In genomic region chr12:28120106-28120505, GRCm38 (mm10) we compare ENCODE assay signal across 20 mouse cellular contexts.
DNase-seq lines count a peak whose midpoint lies in the region; ATAC-seq lines count a peak whose summit lies in the region.
"Had no signal": no experiment of that assay in that cellular context is flagged by ENCODE, and none has a peak within 500 bp of the region (broad histone marks: within the 10 kb centered on the region; RNA-seq: fewer than 3 reads in every experiment).

No protein-coding gene starts in this region.

- no peak overlapping the region for H3K9ac ChIP-seq in embryonic facial prominence, embryonic 11.5 days (replicated peaks; ENCODE audit: low read length)
- H3K9ac ChIP-seq in intestine, embryonic 14.5 days (ENCODE audit: low read length) = no peak overlapping the region
- no peak overlapping the region for H3K9ac ChIP-seq in intestine, embryonic 15.5 days
- H3K9ac ChIP-seq in embryonic facial prominence, embryonic 14.5 days (ENCODE audit: low read depth, low read length) = no peak overlapping the region
- H3K9ac ChIP-seq: forebrain, postnatal 0 days; liver, embryonic 13.5 days; neural tube, embryonic 12.5 days had no signal

- no peaks in the 10 kb centered on the region for H3K27me3 ChIP-seq in embryonic facial prominence, embryonic 11.5 days (ENCODE audit: control insufficient read depth, insufficient read depth, low read length)
- no peaks in the 10 kb centered on the region for H3K27me3 ChIP-seq in embryonic facial prominence, embryonic 10.5 days (replicated peaks; ENCODE audit: low read depth, poor library complexity, severe bottlenecking)
- no peaks in the 10 kb centered on the region for H3K27me3 ChIP-seq in intestine, embryonic 14.5 days (replicated peaks; ENCODE audit: control insufficient read depth, insufficient read depth, low read length)
- H3K27me3 ChIP-seq in intestine, embryonic 15.5 days (replicated peaks) = no peaks in the 10 kb centered on the region
- H3K27me3 ChIP-seq in embryonic facial prominence, embryonic 14.5 days (replicated peaks; ENCODE audit: control insufficient read depth, insufficient read depth, low read length) = no peaks in the 10 kb centered on the region
- H3K27me3 ChIP-seq: liver, embryonic 13.5 days; megakaryocyte, embryonic 14.5 days; neural tube, embryonic 12.5 days had no signal

- H3K9me3 ChIP-seq in embryonic facial prominence, embryonic 11.5 days (replicated peaks; ENCODE audit: control insufficient read depth, low read length) = no peaks in the 10 kb centered on the region
- no peaks in the 10 kb centered on the region for H3K9me3 ChIP-seq in embryonic facial prominence, embryonic 10.5 days
- no peaks in the 10 kb centered on the region for H3K9me3 ChIP-seq in intestine, embryonic 14.5 days (ENCODE audit: control insufficient read depth, low read length)
- H3K9me3 ChIP-seq in intestine, embryonic 15.5 days = no peaks in the 10 kb centered on the region
- no peaks in the 10 kb centered on the region for H3K9me3 ChIP-seq in embryonic facial prominence, embryonic 14.5 days (ENCODE audit: control insufficient read depth, low read length)
- H3K9me3 ChIP-seq: liver, embryonic 13.5 days; neural tube, embryonic 12.5 days had no signal

- 60% methylated on average over 3 of the region's 3 CpGs for WGBS in embryonic facial prominence, embryonic 11.5 days
- WGBS in embryonic facial prominence, embryonic 10.5 days = 67% methylated on average over 3 of the region's 3 CpGs
- 30% methylated on average over 3 of the region's 3 CpGs for WGBS in intestine, embryonic 14.5 days
- WGBS in intestine, embryonic 15.5 days = 38% methylated on average over 3 of the region's 3 CpGs
- 46% methylated on average over 3 of the region's 3 CpGs for WGBS in embryonic facial prominence, embryonic 14.5 days

- H3K27ac ChIP-seq in embryonic facial prominence, embryonic 11.5 days (replicated peaks; ENCODE audit: low read depth, low read length) = no peak overlapping the region
- no peak overlapping the region for H3K27ac ChIP-seq in embryonic facial prominence, embryonic 10.5 days (replicated peaks)
- H3K27ac ChIP-seq in intestine, embryonic 14.5 days (ENCODE audit: low read depth) = peak overlapping the region; percentile 20; the same call in 1 of the 2 replicates
- no peak overlapping the region for H3K27ac ChIP-seq in intestine, embryonic 15.5 days
- no peak overlapping the region for H3K27ac ChIP-seq in embryonic facial prominence, embryonic 14.5 days (replicated peaks; ENCODE audit: low read depth, low read length)
- H3K27ac ChIP-seq: liver, embryonic 13.5 days; neural tube, embryonic 12.5 days had no signal

- ATAC-seq in embryonic facial prominence, embryonic 11.5 days (replicated peaks; ENCODE audit: insufficient number of reproducible peaks, low FRiP score, low TSS enrichment, low read depth) = no peak
- no peak for ATAC-seq in intestine, embryonic 14.5 days (replicated peaks; ENCODE audit: low FRiP score, low TSS enrichment, low read depth)
- ATAC-seq in intestine, embryonic 15.5 days = no peak
- ATAC-seq in embryonic facial prominence, embryonic 14.5 days (ENCODE audit: low read depth) = no peak
- ATAC-seq: CD4-positive, CD25-positive, alpha-beta regulatory T cell, adult 4 months; inflammation-experienced regulatory T-cells, adult 6 months had no signal

- no peak overlapping the region for H3K4me2 ChIP-seq in embryonic facial prominence, embryonic 11.5 days (ENCODE audit: low read depth, low read length)
- H3K4me2 ChIP-seq in intestine, embryonic 14.5 days (ENCODE audit: low read length) = no peak overlapping the region
- H3K4me2 ChIP-seq in intestine, embryonic 15.5 days (replicated peaks) = no peak overlapping the region
- no peak overlapping the region for H3K4me2 ChIP-seq in embryonic facial prominence, embryonic 14.5 days (ENCODE audit: low read depth, low read length)
- H3K4me2 ChIP-seq: liver, embryonic 13.5 days; neural tube, embryonic 12.5 days had no signal

- no peaks in the 10 kb centered on the region for H3K36me3 ChIP-seq in embryonic facial prominence, embryonic 11.5 days (replicated peaks; ENCODE audit: control insufficient read depth, insufficient read depth, low read depth, low read length)
- H3K36me3 ChIP-seq in embryonic facial prominence, embryonic 10.5 days (replicated peaks) = no peaks in the 10 kb centered on the region
- no peaks in the 10 kb centered on the region for H3K36me3 ChIP-seq in intestine, embryonic 14.5 days (ENCODE audit: control insufficient read depth, insufficient read depth, low read length)
- H3K36me3 ChIP-seq in intestine, embryonic 15.5 days = no peaks in the 10 kb centered on the region
- H3K36me3 ChIP-seq in embryonic facial prominence, embryonic 14.5 days (ENCODE audit: control insufficient read depth, insufficient read depth, low read length) = no peaks in the 10 kb centered on the region
- H3K36me3 ChIP-seq: G1E; liver, embryonic 13.5 days; neural tube, embryonic 12.5 days had no signal

- peak; percentile 8 for DNase-seq in embryonic facial prominence, embryonic 11.5 days (ENCODE audit: low spot score)
- DNase-seq in embryonic facial prominence, embryonic 10.5 days (ENCODE audit: low spot score) = no peak
- DNase-seq in intestine, embryonic 14.5 days (ENCODE audit: low spot score) = no peak
- peak; percentile 39 for DNase-seq in embryonic facial prominence, embryonic 14.5 days (ENCODE audit: low spot score)
- DNase-seq in lung, postnatal 10 days = peak; percentile 39
- no peak for DNase-seq in adrenal gland, adult 18-20 months (ENCODE audit: low spot score in 2 of 2)
- no peak for DNase-seq in thymus, postnatal 4 days
- DNase-seq: cerebellum, adult 11 months; cerebellum, postnatal 14 days; layer of hippocampus, postnatal 36 days; liver, embryonic 13.5 days; right cerebral cortex, postnatal 4 days; thymus, postnatal 36 days had no signal

- H3K4me3 ChIP-seq in embryonic facial prominence, embryonic 11.5 days (ENCODE audit: low read depth, low read length) = no peak overlapping the region
- H3K4me3 ChIP-seq in embryonic facial prominence, embryonic 10.5 days = no peak overlapping the region
- no peak overlapping the region for H3K4me3 ChIP-seq in intestine, embryonic 14.5 days (ENCODE audit: low read depth, low read length)
- H3K4me3 ChIP-seq in intestine, embryonic 15.5 days (replicated peaks) = no peak overlapping the region
- no peak overlapping the region for H3K4me3 ChIP-seq in embryonic facial prominence, embryonic 14.5 days (ENCODE audit: low read depth, low read length)
- H3K4me3 ChIP-seq: liver, embryonic 13.5 days; megakaryocyte, embryonic 14.5 days; neural tube, embryonic 12.5 days had no signal

- no peaks in the 10 kb centered on the region for H3K4me1 ChIP-seq in embryonic facial prominence, embryonic 11.5 days (ENCODE audit: control insufficient read depth, insufficient read depth, low read length)
- peaks cover 28% of the 10 kb centered on the region for H3K4me1 ChIP-seq in embryonic facial prominence, embryonic 10.5 days
- no peaks in the 10 kb centered on the region for H3K4me1 ChIP-seq in intestine, embryonic 14.5 days (replicated peaks; ENCODE audit: control insufficient read depth, insufficient read depth, low read length)
- peaks cover 2% of the 10 kb centered on the region for H3K4me1 ChIP-seq in intestine, embryonic 15.5 days (replicated peaks)
- no peaks in the 10 kb centered on the region for H3K4me1 ChIP-seq in embryonic facial prominence, embryonic 14.5 days (ENCODE audit: control insufficient read depth, insufficient read depth, low read length)
- H3K4me1 ChIP-seq: liver, embryonic 13.5 days; megakaryocyte, embryonic 14.5 days; neural tube, embryonic 12.5 days had no signal

Comparison
In these comparisons a context has a peak if more than half of its experiments do, and no peak if none do; other contexts are left out.
1. DNase-seq: peak in embryonic facial prominence, embryonic 11.5 days (single experiment), embryonic facial prominence, embryonic 14.5 days (single experiment) and lung, postnatal 10 days (single experiment); none in embryonic facial prominence, embryonic 10.5 days (single experiment), intestine, embryonic 14.5 days (single experiment), adrenal gland, adult 18-20 months (0 of 2) and thymus, postnatal 4 days (single experiment).